Mouse (Mus musculus) G1E (cell line): ENCODE data around the gene 1810009A15Rik. TPM values are rescaled to one million over a fixed set of nuclear protein-coding genes. Genes with fewer than 3 reads are reported as not detected.

ENCODE experiments used
- ATAC-seq: 2 replicates; pipeline ENCODE4 v1.8.0; 2016; ENCODE audit warnings: mild to moderate bottlenecking; ENCODE audit not compliant: insufficient number of reproducible peaks, poor library complexity, low FRiP score, severe bottlenecking; ENCODE audit errors: extremely low read depth
- DNase-seq: peaks from one replicate; pipeline ENCODE4 v3.0.0; 2012; ENCODE audit warnings: low spot score
- H3K27me3 ChIP-seq: 2 replicates; pipeline ENCODE4 v1.6.1; 2012; ENCODE audit warnings: mild to moderate bottlenecking, low read length, inconsistent platforms; ENCODE audit not compliant: insufficient read depth
- H3K36me3 ChIP-seq: replicated peaks from 2 replicates; pipeline ENCODE3; 2012; ENCODE audit warnings: mild to moderate bottlenecking, inconsistent platforms
- H3K4me1 ChIP-seq: 2 replicates; pipeline ENCODE4 v1.6.1; 2012; ENCODE audit warnings: low read depth, low read length, inconsistent platforms, mixed read lengths; ENCODE audit not compliant: insufficient read depth
- H3K4me3 ChIP-seq: 2 replicates; pipeline ENCODE4 v1.5.1; 2012; ENCODE audit warnings: low read depth, mild to moderate bottlenecking, inconsistent platforms, low read length, moderate library complexity, mixed read lengths
- H3K9me3 ChIP-seq: replicated peaks from 2 replicates; pipeline ENCODE4 v1.6.1; 2012; ENCODE audit warnings: inconsistent platforms
- CTCF ChIP-seq: IDR thresholded peaks from 2 replicates; pipeline ENCODE4 v1.5.1; 2012; ENCODE audit warnings: low read depth, low read length, inconsistent platforms, mixed read lengths
- GATA1 ChIP-seq: IDR thresholded peaks from 2 replicates; pipeline ENCODE4 v1.6.1; 2012; ENCODE audit warnings: borderline replicate concordance, low read length, inconsistent platforms, mixed read lengths
- GATA2 ChIP-seq: IDR thresholded peaks from 2 replicates; pipeline ENCODE4 v1.6.1; 2012; ENCODE audit warnings: low read depth, low read length, inconsistent platforms, borderline replicate concordance
- POLR2AphosphoS5 ChIP-seq: IDR thresholded peaks from 2 replicates; pipeline ENCODE4 v1.6.1; 2012; ENCODE audit warnings: low read depth, low read length, inconsistent platforms; ENCODE audit not compliant: insufficient replicate concordance
- TAL1 ChIP-seq: conservative IDR thresholded peaks from 2 replicates; pipeline ENCODE4 v1.6.1; 2012; ENCODE audit warnings: low read depth, low read length, inconsistent platforms, mixed read lengths
- polyA plus RNA-seq: library from polyadenylated mRNA; stranded (reverse); fragments of >175 nt; gene quantifications from 2 replicates; pipeline ENCODE4 v1.2.3, GENCODE M21; 2012
- total RNA-seq, 2 experiments: library from RNA; stranded (forward) in 1 of 2; stranded (reverse) in 1 of 2; fragments of 200-1000 nt in 1 of 2; fragments of >200 nt in 1 of 2; fragmentation: Nextera tagmentation in 1 of 2; gene quantifications; 2 replicates each; pipeline ENCODE4 v1.2.3; 2014 to 2017

Gene 1810009A15Rik
- total and polyA plus RNA-seq, 3 experiments: 53.0 to 85.7 (median 84.9) TPM

- TF ChIP-seq GATA1: no peak
- TF ChIP-seq TAL1: no peak
- no peak for TF ChIP-seq CTCF
- TF ChIP-seq POLR2AphosphoS5: no peak
- TF ChIP-seq GATA2: no peak
Observed at GRCm38 (mm10) chr19:8872266-8872840, 16.3 kb upstream of the 1810009A15Rik start.

GRCm38 (mm10) chr19:8875031-8875430, 13.6 kb upstream of the 1810009A15Rik start:
- Histone ChIP-seq H3K4me3 (no peak overlapping the region), H3K27me3 (no peaks in the 10 kb centered on the region), H3K36me3 (peaks cover 71% of the 10 kb centered on the region), H3K9me3 (no peaks in the 10 kb centered on the region), H3K4me1 (peaks cover 60% of the 10 kb centered on the region)
- DNase-seq (no peak), ATAC-seq (no peak)
- TF ChIP-seq CTCF (no peak), POLR2AphosphoS5 (no peak), GATA2 (no peak), GATA1 (no peak), TAL1 (no peak)

More at GRCm38 (mm10) chr19:8872266-8872840, 16.3 kb upstream of the 1810009A15Rik start:
- H3K36me3 ChIP-seq: peaks cover 50% of the 10 kb centered on the region
- peak overlapping the region; percentile 99 for H3K4me3 ChIP-seq
- no peaks in the 10 kb centered on the region for H3K27me3 ChIP-seq
- H3K9me3 ChIP-seq: no peaks in the 10 kb centered on the region
- DNase-seq (no peak), ATAC-seq (no peak)
- H3K4me1 ChIP-seq: peaks cover 42% of the 10 kb centered on the region

- peak within 1 kb of the TSS; percentile 87 for H3K4me3 ChIP-seq
- DNase-seq: peak; percentile 75
- ATAC-seq: peak; percentile 88
- H3K4me1 ChIP-seq: peaks cover 33% of the 10 kb centered on the region
- TF ChIP-seq GATA2 (no peak), POLR2AphosphoS5 (no peak)
- no peaks in the 10 kb centered on the region for H3K27me3 ChIP-seq
- H3K36me3 ChIP-seq: peaks cover 39% of the 10 kb centered on the region
- no peaks in the 10 kb centered on the region for H3K9me3 ChIP-seq
Observed at GRCm38 (mm10) chr19:8880311-8881033, 8.2 kb upstream of the 1810009A15Rik start, which contains the start of gene Uqcc3. Gene Uqcc3 (minus strand): TSS chr19:8880923.

- Histone ChIP-seq H3K9me3 (no peaks in the 10 kb centered on the region), H3K36me3 (peaks cover 34% of the 10 kb centered on the region), H3K4me3 (peak overlapping the region; percentile 87), H3K27me3 (no peaks in the 10 kb centered on the region), H3K4me1 (peaks cover 33% of the 10 kb centered on the region)
- TF ChIP-seq TAL1 (no peak), GATA1 (no peak), CTCF (no peak), GATA2 (no peak), POLR2AphosphoS5 (no peak)
- DNase-seq (no peak), ATAC-seq (no peak)
Observed at GRCm38 (mm10) chr19:8881034-8881392, 7.6 kb upstream of the 1810009A15Rik start.

GRCm38 (mm10) chr19:8883616-8884015, 5.0 kb upstream of the 1810009A15Rik start, which contains the start of the genes Lbhd1 and Gm49403:
Gene Lbhd1 (plus strand): TSS chr19:8883732.
Gene Gm49403 (plus strand): TSS chr19:8883930.
- peaks cover 39% of the 10 kb centered on the region for H3K4me1 ChIP-seq

GRCm38 (mm10) chr19:8886916-8887584, 1.6 kb upstream of the 1810009A15Rik start:
- peaks cover 39% of the 10 kb centered on the region for H3K4me1 ChIP-seq
- H3K36me3 ChIP-seq: peaks cover 27% of the 10 kb centered on the region
- H3K27me3 ChIP-seq: no peaks in the 10 kb centered on the region
- DNase-seq (no peak), ATAC-seq (no peak)
- H3K9me3 ChIP-seq: no peaks in the 10 kb centered on the region
- TF ChIP-seq TAL1 (no peak), POLR2AphosphoS5 (peak; percentile 30; the same call in 1 of the 2 replicates)
- H3K4me3 ChIP-seq: peak overlapping the region; percentile 78; the same call in 1 of the 2 replicates

More at GRCm38 (mm10) chr19:8883616-8884015, 5.0 kb upstream of the 1810009A15Rik start, which contains the start of the genes Lbhd1 and Gm49403:
- no peak for ATAC-seq
- no peak for DNase-seq
- no peak within 1 kb of the TSS for H3K4me3 ChIP-seq
- H3K27me3 ChIP-seq: no peaks in the 10 kb centered on the region
- TF ChIP-seq GATA2 (no peak), CTCF (no peak), GATA1 (no peak), TAL1 (no peak), POLR2AphosphoS5 (no peak)
- H3K9me3 ChIP-seq: no peaks in the 10 kb centered on the region
- peaks cover 16% of the 10 kb centered on the region for H3K36me3 ChIP-seq
